Mouse (Mus musculus): ENCODE data around the gene Haus4.

Gene Haus4

GRCm38 (mm10) chr14:54553975-54554769, at the start of gene Haus4:
Gene Haus4 (minus strand): TSS chr14:54554616.
- DNase-seq: peak; percentile 94

GRCm38 (mm10) chr14:54603686-54604085, 49.3 kb upstream of the Haus4 start:
- DNase-seq: no peak

- DNase-seq: peak; percentile 99
Observed at GRCm38 (mm10) chr14:54603038-54603654, 48.7 kb upstream of the Haus4 start.

GRCm38 (mm10) chr14:54602613-54603012, 48.2 kb upstream of the Haus4 start:
- DNase-seq: peak; percentile 48

GRCm38 (mm10) chr14:54601601-54602000, 47.2 kb upstream of the Haus4 start:
- no peak for DNase-seq

GRCm38 (mm10) chr14:54597084-54597483, 42.7 kb upstream of the Haus4 start:
- no peak for DNase-seq

- DNase-seq: no peak
Observed at GRCm38 (mm10) chr14:54594631-54595414, 40.4 kb upstream of the Haus4 start.

GRCm38 (mm10) chr14:54594055-54594454, 39.6 kb upstream of the Haus4 start:
- no peak for DNase-seq

- peak; percentile 17 for DNase-seq
Observed at GRCm38 (mm10) chr14:54592319-54592934, 38.0 kb upstream of the Haus4 start.

GRCm38 (mm10) chr14:54591056-54591455, 36.6 kb upstream of the Haus4 start:
- DNase-seq: no peak

GRCm38 (mm10) chr14:54583681-54584338, 29.4 kb upstream of the Haus4 start:
- DNase-seq: peak; percentile 78

GRCm38 (mm10) chr14:54582536-54582935, 28.1 kb upstream of the Haus4 start:
- DNase-seq: no peak

- DNase-seq: no peak
Observed at GRCm38 (mm10) chr14:54579638-54580037, 25.2 kb upstream of the Haus4 start.

- peak; percentile 76 for DNase-seq
Observed at GRCm38 (mm10) chr14:54578063-54578462, 23.6 kb upstream of the Haus4 start.

- DNase-seq: peak; percentile 95
Observed at GRCm38 (mm10) chr14:54577089-54577982, 22.9 kb upstream of the Haus4 start, which contains the start of gene Ajuba. Gene Ajuba (minus strand): TSS chr14:54577558.

GRCm38 (mm10) chr14:54576241-54577088, 22.0 kb upstream of the Haus4 start:
- DNase-seq: peak; percentile 57

- peak; percentile 92 for DNase-seq
Observed at GRCm38 (mm10) chr14:54575631-54576030, 21.2 kb upstream of the Haus4 start.

- peak; percentile 36 for DNase-seq
Observed at GRCm38 (mm10) chr14:54575031-54575430, 20.6 kb upstream of the Haus4 start.

- DNase-seq: peak; percentile 26
Observed at GRCm38 (mm10) chr14:54574253-54574652, 19.8 kb upstream of the Haus4 start.

Measured in embryo, embryonic 11 days (tissue).